Mouse (Mus musculus): ENCODE results near the gene Pnldc1.

- TF ChIP-seq EP300 (IDR thresholded peaks at IDR 0.05; ENCODE audit: low read depth) (no peak), CTCF (IDR thresholded peaks at IDR 0.05; ENCODE audit: low read depth) (no peak)
These were observed 42.0 kb downstream of the Pnldc1 start, which contains the start of gene Mas1 for GRCm38 (mm10) chr17:12868043-12868442.

All from heart, postnatal 0 days (tissue).